Mouse (Mus musculus): ENCODE results near the gene Lrrc74a.

DNA sequence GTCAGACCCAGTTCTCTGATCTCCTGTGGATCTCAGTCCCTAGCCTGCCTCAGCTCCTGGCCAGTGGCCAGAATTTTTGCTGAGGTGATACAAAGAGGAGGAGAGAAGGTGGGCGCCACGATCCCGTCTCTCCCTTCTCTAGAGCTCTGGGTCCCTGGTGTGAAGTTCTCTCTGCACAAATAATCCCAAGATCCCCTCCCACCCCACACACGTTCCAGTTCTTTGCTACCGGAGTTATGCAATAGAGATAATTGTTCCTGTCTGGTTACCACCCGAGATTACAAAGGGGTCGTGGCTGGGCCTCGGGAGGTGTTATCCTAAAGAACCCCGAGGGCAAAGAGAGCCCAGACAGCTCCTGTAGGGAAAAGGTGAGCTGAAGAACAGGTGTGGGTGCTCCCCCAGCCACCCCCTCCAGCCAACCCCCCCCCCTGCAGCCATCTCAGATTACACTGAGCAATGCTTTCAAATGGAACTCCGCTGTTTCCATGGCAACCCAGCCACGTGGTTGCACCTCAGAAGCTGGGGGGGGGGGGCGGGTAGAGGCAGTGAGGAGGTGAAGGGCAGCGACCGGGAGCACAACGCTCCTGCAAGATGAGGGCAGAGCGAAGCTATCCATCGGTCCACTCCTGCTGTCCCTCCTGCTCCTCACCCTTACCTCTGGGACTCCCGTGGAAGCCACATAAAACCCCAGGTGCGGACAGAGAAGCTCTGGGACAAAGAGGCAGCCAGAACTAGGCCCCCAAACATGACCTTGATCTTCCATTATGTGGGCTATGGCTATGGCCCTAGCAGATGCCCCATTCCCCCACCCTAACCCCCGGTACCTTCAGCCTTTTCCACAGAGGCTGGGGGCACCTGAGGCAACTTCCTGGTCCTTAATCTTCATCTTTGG, 72.1 kb downstream of the Lrrc74a start:
- TF ChIP-seq POLR2A (IDR thresholded peaks at IDR 0.05; ENCODE audit: low read depth, low read length) (no peak), CTCF (IDR thresholded peaks at IDR 0.05; ENCODE audit: borderline replicate concordance, insufficient read depth, low read length) (no peak)

Measured in embryonic fibroblast, embryonic 13.5 days (primary cell).